Mouse (Mus musculus) olfactory bulb, adult 2 months (tissue): ENCODE data around the gene Tas1r1. TPM values are rescaled to one million over a fixed set of nuclear protein-coding genes. Genes with fewer than 3 reads are reported as not detected.
A peak's percentile ranks its signal among the peaks of the same experiment; 100 is the strongest.

Experiments used
- H3K27ac ChIP-seq: fragments of 200-500 bp; 2 replicates; pipeline ENCODE4 v1.5.1; 2012; ENCODE audit warnings: low read depth, low read length; ENCODE audit not compliant: insufficient read depth
- H3K4me1 ChIP-seq: fragments of 200-500 bp; 2 replicates; pipeline ENCODE4 v1.6.1; 2012; ENCODE audit warnings: low read length; ENCODE audit not compliant: control insufficient read depth, insufficient read depth
- H3K4me3 ChIP-seq: fragments of 200-500 bp; 2 replicates; pipeline ENCODE4 v1.5.1; 2012; ENCODE audit warnings: mild to moderate bottlenecking, low read depth, low read length, moderate library complexity; ENCODE audit not compliant: insufficient read depth
- CTCF ChIP-seq: fragments of 200-500 bp; IDR thresholded peaks from 2 replicates; pipeline ENCODE4 v1.5.1; 2012; ENCODE audit warnings: low read depth, mild to moderate bottlenecking, low read length, moderate library complexity; ENCODE audit not compliant: insufficient read depth
- POLR2A ChIP-seq: fragments of 200-500 bp; IDR thresholded peaks from 2 replicates; pipeline ENCODE4 v1.6.1; 2012; ENCODE audit warnings: mild to moderate bottlenecking, low read depth, low read length, moderate library complexity; ENCODE audit not compliant: insufficient read depth
- WGBS: fragments of 180-500 bp; shearing (Covaris S2); methylation state at CpG from one replicate; pipeline ENCODE4 v1.1.7; 2018; 5-methylcytosine and 5-hydroxymethylcytosine counted together
- polyA plus RNA-seq: library from polyadenylated mRNA; stranded (reverse); fragments of >200 nt; gene quantifications from 2 replicates; pipeline ENCODE4 v1.2.4, GENCODE M21; 2012; ENCODE audit warnings: low replicate concordance; ENCODE audit not compliant: missing spikeins, insufficient read depth, insufficient read length

Tas1r1 gene
- not detected in 2 replicates for polyA plus RNA-seq

- no peak within 1 kb of the TSS for H3K27ac ChIP-seq
Observed at GRCm38 (mm10) chr4:152038225-152038984, at the start of gene Tas1r1. Gene Tas1r1 (minus strand): TSS chr4:152038568.

GRCm38 (mm10) chr4:152088133-152088532 is 49.8 kb upstream of the Tas1r1 start:
- TF ChIP-seq POLR2A (no peak), CTCF (no peak)
- 32% methylated on average over 4 of the region's 4 CpGs for WGBS
- no peak overlapping the region for H3K4me3 ChIP-seq

More at GRCm38 (mm10) chr4:152038225-152038984, at the start of gene Tas1r1:
- peaks cover 14% of the 10 kb centered on the region for H3K4me1 ChIP-seq
- TF ChIP-seq POLR2A (no peak), CTCF (no peak)
- H3K4me3 ChIP-seq: peak within 1 kb of the TSS; percentile 99
- WGBS: 45% methylated on average over 10 of the region's 10 CpGs

GRCm38 (mm10) chr4:152087211-152088081 is 49.1 kb upstream of the Tas1r1 start:
- 17% methylated on average over 12 of the region's 12 CpGs for WGBS

More at GRCm38 (mm10) chr4:152088133-152088532, 49.8 kb upstream of the Tas1r1 start:
- Histone ChIP-seq H3K27ac (no peak overlapping the region), H3K4me1 (peaks cover 40% of the 10 kb centered on the region)

GRCm38 (mm10) chr4:152086505-152087210 is 48.3 kb upstream of the Tas1r1 start:
- TF ChIP-seq POLR2A (no peak), CTCF (no peak)
- Histone ChIP-seq H3K4me3 (peak overlapping the region; percentile 71), H3K4me1 (peaks cover 30% of the 10 kb centered on the region), H3K27ac (peak overlapping the region; percentile 24; the same call in 1 of the 2 replicates)
- under 1% methylated on average over 83 of the region's 92 CpGs for WGBS

More at GRCm38 (mm10) chr4:152087211-152088081, 49.1 kb upstream of the Tas1r1 start:
- Histone ChIP-seq H3K4me1 (peaks cover 33% of the 10 kb centered on the region), H3K4me3 (peak overlapping the region; percentile 71), H3K27ac (peak overlapping the region; percentile 24; the same call in 1 of the 2 replicates)
- TF ChIP-seq POLR2A (no peak), CTCF (no peak)

DNA sequence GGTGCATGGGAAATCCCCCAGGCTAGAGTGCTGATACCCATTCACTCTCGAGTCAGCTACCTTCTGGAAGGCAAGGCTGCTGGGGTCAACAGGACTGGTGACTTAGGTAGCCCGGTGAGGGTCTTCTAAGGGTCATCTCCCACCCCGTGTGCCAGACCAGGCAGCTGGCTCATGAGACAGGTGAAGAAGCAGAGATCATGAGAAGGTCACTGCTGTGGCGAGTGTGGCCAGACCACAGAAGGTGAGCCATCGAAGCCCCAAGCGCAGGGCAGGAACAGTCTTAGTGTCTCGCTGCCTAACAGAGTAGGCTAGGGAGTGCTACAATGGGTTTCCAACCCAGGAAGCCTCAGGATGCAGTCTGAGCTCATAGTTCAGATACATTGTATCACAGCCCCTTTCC is 46.2 kb upstream of the Tas1r1 start:
- no peak for TF ChIP-seq CTCF
- TF ChIP-seq POLR2A: no peak
- 96% methylated on average over 7 of the region's 7 CpGs for WGBS
- peaks cover 30% of the 10 kb centered on the region for H3K4me1 ChIP-seq
- H3K27ac ChIP-seq: no peak overlapping the region
- no peak overlapping the region for H3K4me3 ChIP-seq

GRCm38 (mm10) chr4:152083611-152084220 is 45.3 kb upstream of the Tas1r1 start:
- Histone ChIP-seq H3K4me3 (no peak overlapping the region), H3K27ac (no peak overlapping the region), H3K4me1 (peaks cover 27% of the 10 kb centered on the region)
- no peak for TF ChIP-seq POLR2A
- no peak for TF ChIP-seq CTCF
- 57% methylated on average over 7 of the region's 7 CpGs for WGBS

- H3K27ac ChIP-seq: no peak overlapping the region
- H3K4me3 ChIP-seq: no peak overlapping the region
- peaks cover 20% of the 10 kb centered on the region for H3K4me1 ChIP-seq
- TF ChIP-seq CTCF (no peak), POLR2A (no peak)
- 58% methylated on average over 7 of the region's 7 CpGs for WGBS
Observed at GRCm38 (mm10) chr4:152079931-152080330, 41.6 kb upstream of the Tas1r1 start.

DNA sequence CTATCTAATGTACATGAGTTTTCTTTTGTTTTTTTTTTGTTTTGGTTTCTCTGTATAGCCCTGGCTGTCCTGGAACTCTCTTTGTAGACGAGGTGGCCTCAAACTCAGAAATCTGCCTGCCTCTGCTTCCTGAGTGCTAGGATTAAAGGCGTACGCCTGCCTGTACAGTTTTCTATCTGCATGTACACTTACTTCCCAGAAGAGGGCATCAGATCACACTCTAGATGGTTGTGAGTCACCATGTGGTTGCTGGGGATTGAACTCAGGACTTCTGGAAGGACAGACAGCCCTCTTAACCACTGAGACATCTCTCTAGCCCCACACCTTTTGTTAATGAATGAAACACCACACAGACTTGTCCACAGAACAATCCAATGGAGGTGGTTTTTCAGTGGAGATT is 40.9 kb upstream of the Tas1r1 start:
- Histone ChIP-seq H3K4me1 (peaks cover 20% of the 10 kb centered on the region), H3K27ac (no peak overlapping the region), H3K4me3 (no peak overlapping the region)
- WGBS: 97% methylated on average over 3 of the region's 3 CpGs
- TF ChIP-seq POLR2A (no peak), CTCF (no peak)
